Mouse (Mus musculus): Measurements from ENCODE around the gene Fam185a.

GRCm38 (mm10) chr5:21384976-21385375 is 39.8 kb upstream of the Fam185a start:
- TF ChIP-seq CTCF (IDR thresholded peaks at IDR 0.05) (no peak), EP300 (IDR thresholded peaks at IDR 0.05) (no peak)

All from lung, postnatal 0 days (tissue).